Mouse (Mus musculus) ES-Bruce4 (cell line): ENCODE measurements around the gene Fbxl7.

Source experiments
- CTCF ChIP-seq: IDR thresholded peaks from one replicate; pipeline ENCODE4 v1.8.1; 2011; ENCODE audit warnings: low read depth, low read length
- EP300 ChIP-seq: IDR thresholded peaks from 2 replicates; pipeline ENCODE4 v1.6.1; 2011; ENCODE audit warnings: low read depth, low read length; ENCODE audit not compliant: insufficient read depth
- POLR2A ChIP-seq: IDR thresholded peaks from one replicate; pipeline ENCODE4 v1.8.1; 2011; ENCODE audit warnings: low read length; ENCODE audit not compliant: insufficient read depth

GRCm38 (mm10) chr15:26809569-26809968 is 85.8 kb downstream of the Fbxl7 start:
- TF ChIP-seq POLR2A (no peak), CTCF (no peak), EP300 (no peak)
